Mouse (Mus musculus): ENCODE measurements around the gene Nudt3.

GRCm38 (mm10) chr17:27656414-27656813 is 33.1 kb upstream of the Nudt3 start:
- TF ChIP-seq CTCF (conservative IDR thresholded peaks at IDR 0.05 in 1 of 2, IDR thresholded peaks at IDR 0.05 in 1 of 2; ENCODE audit: low read depth in 2 of 2, low read length in 2 of 2) (no peak), BHLHE40 (IDR thresholded peaks at IDR 0.05; ENCODE audit: low read depth, low read length) (peak; percentile 60), RCOR1 (conservative IDR thresholded peaks at IDR 0.05; ENCODE audit: low read depth, low read length) (no peak), GABPA (IDR thresholded peaks at IDR 0.05; ENCODE audit: insufficient replicate concordance, low read depth, low read length) (no peak), POLR2A (IDR thresholded peaks at IDR 0.05; ENCODE audit: low read depth, low read length) (no peak)
